Mouse (Mus musculus) embryonic facial prominence, embryonic 12.5 days (tissue): ENCODE data around the gene Olfr368. TPM values are rescaled to one million over a fixed set of nuclear protein-coding genes. Genes with fewer than 3 reads are reported as not detected.

Experiments used
- polyA plus RNA-seq: library from polyadenylated mRNA; unstranded; fragments of >200 nt; fragmentation: Nextera tagmentation; extraction: Ambion mirVana; gene quantifications from 2 replicates; pipeline ENCODE4 v1.2.1, GENCODE M21; 2016

The Olfr368 gene
- polyA plus RNA-seq, 1 experiment from 2014 or later: not detected

Other genes with a start within 250 kb of the Olfr368 start
- not detected in 2 replicates for gene Olfr361, start 237.2 kb upstream of the Olfr368 start, polyA plus RNA-seq
- not detected in 2 replicates for gene Olfr362, start 208.6 kb upstream of the Olfr368 start, polyA plus RNA-seq
- gene Olfr364-ps1, start 187.2 kb upstream of the Olfr368 start, polyA plus RNA-seq: not detected in 2 replicates
- gene Olfr365, start 138.3 kb upstream of the Olfr368 start, polyA plus RNA-seq: not detected in 2 replicates
- not detected in 2 replicates for gene Olfr366, start 114.9 kb upstream of the Olfr368 start, polyA plus RNA-seq
- gene Pdcl, start 32.8 kb downstream of the Olfr368 start, polyA plus RNA-seq: 51.5 and 52.7 TPM in 2 replicates
- 22.9 and 23.1 TPM in 2 replicates for gene Rc3h2, start 96.4 kb downstream of the Olfr368 start, polyA plus RNA-seq
- gene Zbtb26, start 116.6 kb downstream of the Olfr368 start, polyA plus RNA-seq: 10.5 and 12.4 TPM in 2 replicates
- 8.1 and 8.7 TPM in 2 replicates for gene Zbtb6, start 116.7 kb downstream of the Olfr368 start, polyA plus RNA-seq
- gene Rabgap1, start 116.8 kb downstream of the Olfr368 start, polyA plus RNA-seq: 63.2 and 65.1 TPM in 2 replicates
- gene Gpr21, start 189.8 kb downstream of the Olfr368 start, polyA plus RNA-seq: 2.3 TPM in 2 replicates